Mouse (Mus musculus) bone marrow, adult 2 months (tissue): Measurements from ENCODE around the gene Crygc.

Source experiments
- CTCF ChIP-seq: fragments of 200-500 bp; IDR thresholded peaks from 2 replicates; pipeline ENCODE4 v1.5.1; 2011; ENCODE audit warnings: low read length, control low read depth; ENCODE audit not compliant: control insufficient read depth, insufficient read depth
- POLR2A ChIP-seq: fragments of 200-500 bp; IDR thresholded peaks from 2 replicates; pipeline ENCODE4 v1.6.1; 2011; ENCODE audit warnings: low read depth, mild to moderate bottlenecking, control low read depth, low read length, borderline replicate concordance; ENCODE audit not compliant: control insufficient read depth

DNA sequence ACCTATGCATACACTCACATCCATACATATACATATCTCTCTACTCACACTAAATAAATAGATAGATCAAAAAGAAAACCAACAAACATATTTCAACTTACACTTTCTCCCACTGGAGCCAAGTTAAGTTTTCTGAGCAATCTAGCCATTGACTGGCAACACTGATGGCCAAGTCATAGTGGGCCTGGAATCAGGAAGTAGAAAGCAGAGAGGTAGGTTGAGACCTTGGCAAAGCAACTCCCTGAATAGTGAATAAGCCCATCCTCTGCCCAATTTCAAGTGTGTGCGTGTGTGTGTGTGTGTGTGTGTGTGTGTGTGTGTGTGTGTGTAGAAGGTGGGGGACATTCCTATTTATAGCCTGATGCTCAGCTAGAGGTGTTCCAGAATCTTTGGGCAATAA, 45.9 kb upstream of the Crygc start, which contains the start of gene Gm28845:
- TF ChIP-seq CTCF = no peak
- no peak for TF ChIP-seq POLR2A
